Mouse (Mus musculus) C2C12 (cell line): ENCODE measurements around the gene Cspg5. TPM values are rescaled to one million over a fixed set of nuclear protein-coding genes. Genes with fewer than 3 reads are reported as not detected.

Experiments
- H3K27me3 ChIP-seq: one replicate; pipeline ENCODE4 v1.6.1; 2011; ENCODE audit not compliant: control insufficient read depth, insufficient read depth, insufficient read length
- H3K36me3 ChIP-seq: one replicate; pipeline ENCODE4 v1.6.1; 2011; ENCODE audit not compliant: control insufficient read depth, insufficient read depth
- H3K4me3 ChIP-seq: one replicate; pipeline ENCODE4 v1.5.1; 2011; ENCODE audit warnings: mild to moderate bottlenecking, control low read depth; ENCODE audit not compliant: poor library complexity, insufficient read depth, severe bottlenecking
- H3K79me2 ChIP-seq: one replicate; pipeline ENCODE4 v1.6.1; 2011; ENCODE audit not compliant: control insufficient read depth, insufficient read depth
- H3K79me3 ChIP-seq: one replicate; pipeline ENCODE4 v1.6.1; 2011; ENCODE audit warnings: low read depth, control low read depth
- H3ac ChIP-seq: one replicate; pipeline ENCODE3; 2011; ENCODE audit warnings: low read depth; ENCODE audit not compliant: control insufficient read depth, insufficient read length
- CEBPB ChIP-seq: IDR thresholded peaks from one replicate; pipeline ENCODE4 v1.6.1; 2011; ENCODE audit warnings: low read depth, mild to moderate bottlenecking, control low read depth, moderate library complexity
- CTCF ChIP-seq: IDR thresholded peaks from one replicate; pipeline ENCODE4 v1.5.1; 2011; ENCODE audit not compliant: control insufficient read depth, insufficient read depth, insufficient read length
- FOSL1 ChIP-seq: IDR thresholded peaks from one replicate; pipeline ENCODE4 v1.8.0; 2011; ENCODE audit warnings: mild to moderate bottlenecking, low read length; ENCODE audit not compliant: poor library complexity, insufficient read depth, severe bottlenecking
- MAX ChIP-seq: IDR thresholded peaks from one replicate; pipeline ENCODE4 v1.6.1; 2011; ENCODE audit warnings: mild to moderate bottlenecking, control low read depth
- MYOD1 ChIP-seq: IDR thresholded peaks from one replicate; pipeline ENCODE4 v1.6.1; 2011; ENCODE audit warnings: low read depth; ENCODE audit not compliant: control insufficient read depth, insufficient read length
- MYOG ChIP-seq: IDR thresholded peaks from one replicate; pipeline ENCODE4 v1.6.1; 2011; ENCODE audit not compliant: control insufficient read depth, insufficient read length; ENCODE audit errors: extremely low read depth
- USF1 ChIP-seq: IDR thresholded peaks from one replicate; pipeline ENCODE4 v1.6.1; 2011; ENCODE audit warnings: low read depth, mild to moderate bottlenecking, control low read depth, moderate library complexity
- microRNA-seq: library from miRNA; unstranded; fragments of <30 nt; microRNA quantifications from one replicate; pipeline ENCODE4, GENCODE M21; 2019; ENCODE audit warnings: borderline microRNAs expressed
- polyA plus RNA-seq: library from polyadenylated mRNA; unstranded; fragments of >200 nt; fragmentation: generic; extraction: Trizol; gene quantifications from one replicate; pipeline ENCODE4 v1.2.1, GENCODE M21; 2012; ENCODE audit warnings: missing spikeins

Cspg5 gene
- polyA plus RNA-seq, 1 experiment: 0.12 TPM

- Histone ChIP-seq H3K79me3 (no peaks in the 10 kb centered on the region), H3K79me2 (no peaks in the 10 kb centered on the region), H3K27me3 (no peaks in the 10 kb centered on the region), H3ac (no peak overlapping the region), H3K4me3 (no peak overlapping the region), H3K36me3 (no peaks in the 10 kb centered on the region)
- TF ChIP-seq MYOG (no peak), FOSL1 (no peak)
These were observed 51.2 kb downstream of the Cspg5 start for GRCm38 (mm10) chr9:110294786-110295185.

GRCm38 (mm10) chr9:110296867-110297627, 53.5 kb downstream of the Cspg5 start:
- TF ChIP-seq CEBPB (no peak), CTCF (peak; percentile 57), USF1 (peak; percentile 39), MAX (no peak)
- H3K79me2 ChIP-seq: no peaks in the 10 kb centered on the region
- H3ac ChIP-seq: no peak overlapping the region
- no peak overlapping the region for H3K4me3 ChIP-seq
- no peaks in the 10 kb centered on the region for H3K27me3 ChIP-seq
- H3K36me3 ChIP-seq: no peaks in the 10 kb centered on the region
- H3K79me3 ChIP-seq: no peaks in the 10 kb centered on the region

GRCm38 (mm10) chr9:110304516-110304915, 60.9 kb downstream of the Cspg5 start:
- TF ChIP-seq CTCF (no peak), MYOD1 (no peak), MAX (no peak), MYOG (no peak), USF1 (no peak), CEBPB (no peak), FOSL1 (no peak)
- Histone ChIP-seq H3ac (peak overlapping the region; percentile 65), H3K4me3 (peak overlapping the region; percentile 38), H3K36me3 (peaks cover 3% of the 10 kb centered on the region), H3K27me3 (no peaks in the 10 kb centered on the region), H3K79me3 (peaks cover 7% of the 10 kb centered on the region), H3K79me2 (peaks cover 20% of the 10 kb centered on the region)

- Histone ChIP-seq H3K36me3 (peaks cover 8% of the 10 kb centered on the region), H3K4me3 (peak within 1 kb of the TSS; percentile 38), H3K79me2 (peaks cover 20% of the 10 kb centered on the region), H3ac (peak within 1 kb of the TSS; percentile 65), H3K27me3 (no peaks in the 10 kb centered on the region), H3K79me3 (peaks cover 7% of the 10 kb centered on the region)
- TF ChIP-seq FOSL1 (no peak), USF1 (no peak)
These were observed 61.5 kb downstream of the Cspg5 start, which contains the start of gene Elp6 for GRCm38 (mm10) chr9:110304969-110305651. Gene Elp6 (plus strand): TSS chr9:110305173.

- peaks cover 18% of the 10 kb centered on the region for H3K36me3 ChIP-seq
- no peak for TF ChIP-seq MAX
- no peak for TF ChIP-seq CTCF
- no peak for TF ChIP-seq CEBPB
- no peak for TF ChIP-seq USF1
- TF ChIP-seq FOSL1: no peak
- TF ChIP-seq MYOD1: no peak
- no peak for TF ChIP-seq MYOG
- peaks cover 20% of the 10 kb centered on the region for H3K79me2 ChIP-seq
- H3K27me3 ChIP-seq: no peaks in the 10 kb centered on the region
- no peak overlapping the region for H3K4me3 ChIP-seq
- peaks cover 7% of the 10 kb centered on the region for H3K79me3 ChIP-seq
- H3ac ChIP-seq: no peak overlapping the region
These were observed 62.8 kb downstream of the Cspg5 start for GRCm38 (mm10) chr9:110306371-110306770.

Small RNA genes within 50 kb of the gene (microRNA-seq; reads per million reads assigned to microRNA genes)
- 38.8 reads per million, percentile 68 among the genes with 10 or more reads in this experiment for gene Mir6236

Other genes starting within 250 kb of the Cspg5 start
- 50.7 TPM for gene Smarcc1, start 126.1 kb upstream of the Cspg5 start, polyA plus RNA-seq
- gene Dhx30, start 126.0 kb upstream of the Cspg5 start, polyA plus RNA-seq: 93.2 TPM
- 26.0 TPM for gene Elp6, start 61.4 kb downstream of the Cspg5 start, polyA plus RNA-seq
- 57.4 TPM for gene Scap, start 89.5 kb downstream of the Cspg5 start, polyA plus RNA-seq
- gene Ptpn23, start 164.4 kb downstream of the Cspg5 start, polyA plus RNA-seq: 32.4 TPM
- gene Ngp, start 176.0 kb downstream of the Cspg5 start, polyA plus RNA-seq: 0.02 TPM
- gene Klhl18, start 232.9 kb downstream of the Cspg5 start, polyA plus RNA-seq: 10.6 TPM
- gene Kif9, start 233.2 kb downstream of the Cspg5 start, polyA plus RNA-seq: 0.09 TPM